ENCODE assay signal across 8 mouse cellular contexts in the genomic region with DNA sequence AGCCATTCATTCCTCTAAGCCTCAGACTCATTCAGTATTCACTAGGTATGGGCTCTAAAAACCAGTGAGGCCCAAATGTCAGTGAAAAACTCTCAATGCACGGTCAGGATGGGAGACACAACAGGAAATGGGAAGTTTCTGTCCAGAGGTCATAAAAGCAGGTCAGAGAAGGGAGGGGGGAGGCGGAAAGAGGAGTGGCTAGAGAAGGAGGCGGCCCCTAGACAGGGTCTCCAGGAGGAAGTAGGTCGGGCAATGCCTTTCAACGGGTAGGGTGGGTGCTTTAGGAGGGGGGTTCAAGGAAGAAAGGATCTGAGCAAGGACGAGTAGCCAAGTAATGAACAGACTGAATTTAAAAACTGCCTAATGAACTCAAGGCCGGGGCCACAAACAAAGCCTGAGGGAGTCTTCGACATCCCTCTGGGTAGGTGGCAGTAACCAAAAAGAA. TPM values are rescaled to one million over a fixed set of nuclear protein-coding genes. Genes with fewer than 3 reads are reported as not detected.
A peak's percentile ranks its signal among the peaks of the same experiment; 100 is the strongest.
DNase-seq lines count a peak whose midpoint lies in the region; ATAC-seq and TF ChIP-seq lines count a peak whose summit lies in the region.

No protein-coding gene starts in this region.

- H3K9me3 ChIP-seq in ES-Bruce4 (replicated peaks; ENCODE audit: control insufficient read depth, insufficient read depth, low read length, poor library complexity, severe bottlenecking) = no peaks in the 10 kb centered on the region
- H3K9me3 ChIP-seq in heart, embryonic 13.5 days = no peaks in the 10 kb centered on the region
- H3K9me3 ChIP-seq in kidney, embryonic 15.5 days (replicated peaks) = no peaks in the 10 kb centered on the region

- no peaks in the 10 kb centered on the region for H3K27me3 ChIP-seq in ES-Bruce4 (ENCODE audit: control insufficient read depth, insufficient read depth, low read length, poor library complexity, severe bottlenecking)
- H3K27me3 ChIP-seq in heart, embryonic 13.5 days (replicated peaks) = no peaks in the 10 kb centered on the region
- no peaks in the 10 kb centered on the region for H3K27me3 ChIP-seq in kidney, embryonic 15.5 days

- peaks cover 5% of the 10 kb centered on the region for H3K4me1 ChIP-seq in ES-Bruce4 (ENCODE audit: control insufficient read depth, insufficient read depth, low read length)
- H3K4me1 ChIP-seq in bone marrow, adult 2 months (ENCODE audit: control insufficient read depth, insufficient read depth, low read length) = no peaks in the 10 kb centered on the region; the same call in 1 of the 2 replicates
- peaks cover 19% of the 10 kb centered on the region for H3K4me1 ChIP-seq in heart, embryonic 13.5 days
- H3K4me1 ChIP-seq in kidney, embryonic 15.5 days = peaks cover 18% of the 10 kb centered on the region

- ATAC-seq in heart, embryonic 13.5 days (ENCODE audit: extremely low read depth, insufficient number of reproducible peaks, low FRiP score, low TSS enrichment) = no peak
- ATAC-seq in kidney, embryonic 15.5 days (replicated peaks; ENCODE audit: low FRiP score) = peak; percentile 83

- DNase-seq in lung, postnatal 14 days = peak; percentile 54
- peak; percentile 57 to 67 for DNase-seq in thymus, postnatal 10 days (ENCODE audit: low spot score in 2 of 2)
- DNase-seq in layer of hippocampus, adult 8-10 months (ENCODE audit: low spot score in 2 of 2) = no peak
- no peak for DNase-seq in cerebellum, postnatal 25 days

- H3K9ac ChIP-seq in ES-Bruce4 (ENCODE audit: low read depth, poor library complexity, severe bottlenecking) = peak overlapping the region; percentile 40
- H3K9ac ChIP-seq in heart, embryonic 13.5 days = peak overlapping the region; percentile 71
- 0 out of 2 replicates have a peak overlapping the region, but pooled peaks have one; percentile 17 for H3K9ac ChIP-seq in kidney, embryonic 15.5 days

- WGBS in bone marrow, adult 2 months = 14% methylated on average over 8 of the region's 8 CpGs
- WGBS in heart, embryonic 13.5 days = 21% methylated on average over 8 of the region's 8 CpGs
- WGBS in kidney, embryonic 15.5 days = 17% methylated on average over 8 of the region's 8 CpGs

- no peak for TF ChIP-seq CTCF in ES-Bruce4 (IDR thresholded peaks at IDR 0.05; ENCODE audit: low read depth, low read length)
- no peak for TF ChIP-seq CTCF in bone marrow, adult 2 months (IDR thresholded peaks at IDR 0.05; ENCODE audit: control insufficient read depth, insufficient read depth, low read length)

- TF ChIP-seq EP300 in ES-Bruce4 (IDR thresholded peaks at IDR 0.05; ENCODE audit: insufficient read depth, low read depth, low read length) = no peak

- H3K27ac ChIP-seq in ES-Bruce4 (ENCODE audit: insufficient read depth, low read length) = peak overlapping the region; percentile 89
- H3K27ac ChIP-seq in bone marrow, adult 2 months (ENCODE audit: control insufficient read depth, insufficient read depth, low read depth, low read length, poor library complexity) = peak overlapping the region; percentile 53
- H3K27ac ChIP-seq in heart, embryonic 13.5 days (replicated peaks) = peak overlapping the region; percentile 87
- H3K27ac ChIP-seq in kidney, embryonic 15.5 days = peak overlapping the region; percentile 92

- H3K4me3 ChIP-seq in ES-Bruce4 (ENCODE audit: low read depth, low read length) = peak overlapping the region; percentile 54
- peak overlapping the region; percentile 27 for H3K4me3 ChIP-seq in bone marrow, adult 2 months (replicated peaks; ENCODE audit: control insufficient read depth, low read depth, low read length)
- peak overlapping the region; percentile 36 for H3K4me3 ChIP-seq in heart, embryonic 13.5 days
- H3K4me3 ChIP-seq in kidney, embryonic 15.5 days (replicated peaks) = peak overlapping the region; percentile 27

- no peaks in the 10 kb centered on the region for H3K36me3 ChIP-seq in ES-Bruce4 (ENCODE audit: control insufficient read depth, insufficient read depth, low read length, poor library complexity, severe bottlenecking)
- no peaks in the 10 kb centered on the region for H3K36me3 ChIP-seq in heart, embryonic 13.5 days
- no peaks in the 10 kb centered on the region for H3K36me3 ChIP-seq in kidney, embryonic 15.5 days

- no peak for TF ChIP-seq POLR2A in ES-Bruce4 (IDR thresholded peaks at IDR 0.05; ENCODE audit: insufficient read depth, low read length)
- no peak for TF ChIP-seq POLR2A in bone marrow, adult 2 months (IDR thresholded peaks at IDR 0.05; ENCODE audit: borderline replicate concordance, control insufficient read depth, low read depth, low read length)

- peak overlapping the region; percentile 65 for H3K4me2 ChIP-seq in heart, embryonic 13.5 days
- peak overlapping the region; percentile 55 for H3K4me2 ChIP-seq in kidney, embryonic 15.5 days

RNA-seq across cellular contexts. Expression of gene Mymx, which starts 17.1 kb away (rescaled TPM):
- polyA plus RNA-seq in ES-Bruce4 (2011; ENCODE audit: insufficient read depth, insufficient read length, low read depth, missing spikeins) = 19.2 and 22.6 TPM in 2 replicates
- polyA plus RNA-seq in bone marrow, adult 2 months (2011; ENCODE audit: insufficient read depth, insufficient read length, low replicate concordance, missing spikeins) = 9.3 TPM in 1 of 2 replicates, not detected in the other
- polyA plus RNA-seq in heart, embryonic 13.5 days (2015; fragmentation: Nextera tagmentation; extraction: Ambion mirVana) = 0.37 and 0.45 TPM in 2 replicates
- 5.7 and 6.3 TPM in 2 replicates for polyA plus RNA-seq in kidney, embryonic 15.5 days (2015; fragmentation: Nextera tagmentation; extraction: Ambion mirVana)
- not detected for total RNA-seq in layer of hippocampus, adult 8-10 months (2022)

RNA-seq across cellular contexts. Expression of gene Slc29a1, which starts 19.6 kb away (rescaled TPM):
- polyA plus RNA-seq in ES-Bruce4 (2011; ENCODE audit: insufficient read depth, insufficient read length, low read depth, missing spikeins) = 132 and 134 TPM in 2 replicates
- polyA plus RNA-seq in bone marrow, adult 2 months (2011; ENCODE audit: insufficient read depth, insufficient read length, low replicate concordance, missing spikeins) = 73.1 and 109 TPM in 2 replicates
- 68.8 and 83.6 TPM in 2 replicates for polyA plus RNA-seq in heart, embryonic 13.5 days (2015; fragmentation: Nextera tagmentation; extraction: Ambion mirVana)
- polyA plus RNA-seq in kidney, embryonic 15.5 days (2015; fragmentation: Nextera tagmentation; extraction: Ambion mirVana) = 100 and 102 TPM in 2 replicates
- 10 to 100 TPM; 19.4 to 26.3 (median 21.0) TPM for total RNA-seq in layer of hippocampus, adult 8-10 months (2022)

RNA-seq across cellular contexts. Expression of gene Capn11, which starts 40.2 kb away (rescaled TPM):
- 1.4 and 1.9 TPM in 2 replicates for polyA plus RNA-seq in ES-Bruce4 (2011; ENCODE audit: insufficient read depth, insufficient read length, low read depth, missing spikeins)
- 6.7 TPM in 1 of 2 replicates, not detected in the other for polyA plus RNA-seq in bone marrow, adult 2 months (2011; ENCODE audit: insufficient read depth, insufficient read length, low replicate concordance, missing spikeins)
- 0.18 and 0.33 TPM in 2 replicates for polyA plus RNA-seq in heart, embryonic 13.5 days (2015; fragmentation: Nextera tagmentation; extraction: Ambion mirVana)
- 0.57 and 0.87 TPM in 2 replicates for polyA plus RNA-seq in kidney, embryonic 15.5 days (2015; fragmentation: Nextera tagmentation; extraction: Ambion mirVana)
- 1 to 10 TPM in 1 of 4 experiments, under 1 TPM in 3; 0.22 to 1.1 (median 0.41) TPM for total RNA-seq in layer of hippocampus, adult 8-10 months (2022)

RNA-seq across cellular contexts. Expression of gene Hsp90ab1, which starts 45.9 kb away (rescaled TPM):
- 3,626 and 3,708 TPM in 2 replicates for polyA plus RNA-seq in ES-Bruce4 (2011; ENCODE audit: insufficient read depth, insufficient read length, low read depth, missing spikeins)
- polyA plus RNA-seq in bone marrow, adult 2 months (2011; ENCODE audit: insufficient read depth, insufficient read length, low replicate concordance, missing spikeins) = 576 and 1,077 TPM in 2 replicates
- 1,372 and 1,500 TPM in 2 replicates for polyA plus RNA-seq in heart, embryonic 13.5 days (2015; fragmentation: Nextera tagmentation; extraction: Ambion mirVana)
- 1,881 and 1,940 TPM in 2 replicates for polyA plus RNA-seq in kidney, embryonic 15.5 days (2015; fragmentation: Nextera tagmentation; extraction: Ambion mirVana)
- total RNA-seq in layer of hippocampus, adult 8-10 months (2022) = 1,000 to 10,000 TPM; 1,566 to 2,023 (median 1,742) TPM

RNA-seq across cellular contexts. Expression of gene Slc35b2, which starts 55.3 kb away (rescaled TPM):
- 28.2 and 31.7 TPM in 2 replicates for polyA plus RNA-seq in ES-Bruce4 (2011; ENCODE audit: insufficient read depth, insufficient read length, low read depth, missing spikeins)
- polyA plus RNA-seq in bone marrow, adult 2 months (2011; ENCODE audit: insufficient read depth, insufficient read length, low replicate concordance, missing spikeins) = 14.7 and 22.7 TPM in 2 replicates
- 91.8 and 94.9 TPM in 2 replicates for polyA plus RNA-seq in heart, embryonic 13.5 days (2015; fragmentation: Nextera tagmentation; extraction: Ambion mirVana)
- 142 TPM in 2 replicates for polyA plus RNA-seq in kidney, embryonic 15.5 days (2015; fragmentation: Nextera tagmentation; extraction: Ambion mirVana)
- total RNA-seq in layer of hippocampus, adult 8-10 months (2022) = 10 to 100 TPM; 26.6 to 35.6 (median 30.3) TPM

Comparison
In these comparisons a context has a peak if more than half of its experiments do, and no peak if none do; other contexts are left out.
1. H3K9ac ChIP-seq: peak in every context shown above with its lines; median percentile 71 in heart, embryonic 13.5 days; 40 in ES-Bruce4; 17 in kidney, embryonic 15.5 days.
2. DNase-seq: peak in lung, postnatal 14 days (single experiment) and thymus, postnatal 10 days (2 of 2); none in layer of hippocampus, adult 8-10 months (0 of 2) and cerebellum, postnatal 25 days (0 of 2).
3. Peak in every context shown above with its lines, with median percentiles within 50 percentile points of each other: H3K27ac ChIP-seq and H3K4me3 ChIP-seq.